Mouse (Mus musculus) lung, postnatal 0 days (tissue): ENCODE results near the gene Muc3.

Experiments
- CTCF ChIP-seq: IDR thresholded peaks from 2 replicates; pipeline ENCODE4 v1.5.1; 2016; ENCODE audit warnings: antibody characterized with exemption, mild to moderate bottlenecking
- EP300 ChIP-seq: IDR thresholded peaks from 2 replicates; pipeline ENCODE4 v1.6.1; 2016; ENCODE audit warnings: antibody characterized with exemption, mild to moderate bottlenecking, control low read depth

GRCm38 (mm10) chr5:137173967-137174366, 24.8 kb upstream of the Muc3 start:
- no peak for TF ChIP-seq CTCF
- TF ChIP-seq EP300, result no peak
